Mouse (Mus musculus) heart, postnatal 36 days (tissue): ENCODE results near the gene Gps1. TPM values are rescaled to one million over a fixed set of nuclear protein-coding genes. Genes with fewer than 3 reads are reported as not detected.
"Not testable (repeated sequence)": the region's sequence is repeated elsewhere in the genome, so short reads cannot be mapped to it uniquely, and the experiment has no call there.

Source experiments
- DNase-seq, 2 experiments: peaks; one replicate each; pipeline ENCODE4 v3.0.0; 2021 to 2022
- intact Hi-C: fragments of 180-260 bp; cut with DNase I; formaldehyde crosslinking; loops from one replicate; pipeline ENCODE4 v1.15.1; 2025
- total RNA-seq, 2 experiments: library from RNA; stranded (reverse); gene quantifications; 2 replicates each; pipeline ENCODE4 v1.2.3; 2021

Gene Gps1
- total RNA-seq, 2 experiments from 2014 or later = 54.6 to 58.4 TPM

GRCm38 (mm10) chr11:120819556-120819955, 35.5 kb downstream of the Gps1 start:
- DNase-seq = no peak
- intact Hi-C loops = no loop called here

GRCm38 (mm10) chr11:120820546-120820945, 36.5 kb downstream of the Gps1 start:
- intact Hi-C loops = no loop called here
- no peak for DNase-seq

- intact Hi-C loops = no loop called here
- DNase-seq = no peak
These were observed 37.2 kb downstream of the Gps1 start for GRCm38 (mm10) chr11:120821076-120821922.

- intact Hi-C loops = no loop called here
- DNase-seq = no peak
These were observed 38.2 kb downstream of the Gps1 start for GRCm38 (mm10) chr11:120822321-120822720.

GRCm38 (mm10) chr11:120822831-120823550, 38.9 kb downstream of the Gps1 start:
- DNase-seq = no peak
- intact Hi-C loops = no loop called here

- no peak for DNase-seq
- intact Hi-C loops = no loop called here
These were observed 39.5 kb downstream of the Gps1 start for GRCm38 (mm10) chr11:120823551-120823947.

GRCm38 (mm10) chr11:120823956-120824786, 40.1 kb downstream of the Gps1 start, which contains the start of gene Fasn:
Gene Fasn (minus strand): TSS chr11:120824547.
- intact Hi-C loops = no loop called here
- DNase-seq = peak; percentile 92 to 96

GRCm38 (mm10) chr11:120824787-120825288, 40.8 kb downstream of the Gps1 start:
- intact Hi-C loops = no loop called here
- no peak for DNase-seq

GRCm38 (mm10) chr11:120825289-120825863, 41.3 kb downstream of the Gps1 start:
- intact Hi-C loops = no loop called here
- no peak for DNase-seq

GRCm38 (mm10) chr11:120826016-120826953, 42.2 kb downstream of the Gps1 start:
- no peak for DNase-seq
- intact Hi-C loops = no loop called here

- intact Hi-C loops = no loop called here
- no peak for DNase-seq
These were observed 44.3 kb downstream of the Gps1 start for GRCm38 (mm10) chr11:120828416-120828815.

- intact Hi-C loops = no loop called here
- DNase-seq = no peak
These were observed 45.9 kb downstream of the Gps1 start for GRCm38 (mm10) chr11:120829757-120830532.

GRCm38 (mm10) chr11:120830686-120831085, 46.6 kb downstream of the Gps1 start:
- no peak for DNase-seq
- intact Hi-C loops = no loop called here

- no peak for DNase-seq
- intact Hi-C loops = no loop called here
These were observed 47.8 kb downstream of the Gps1 start for GRCm38 (mm10) chr11:120831659-120832440.

- intact Hi-C loops, DNase-seq: not testable (repeated sequence)
These were observed 48.9 kb downstream of the Gps1 start for GRCm38 (mm10) chr11:120832962-120833361.

GRCm38 (mm10) chr11:120833555-120834280, 49.6 kb downstream of the Gps1 start:
- no peak for DNase-seq
- intact Hi-C loops = no loop called here
